Mouse (Mus musculus) limb, embryonic 14.5 days (tissue): Measurements from ENCODE around the gene C2. TPM values are rescaled to one million over a fixed set of nuclear protein-coding genes. Genes with fewer than 3 reads are reported as not detected.
"Not testable (repeated sequence)": the region's sequence is repeated elsewhere in the genome, so short reads cannot be mapped to it uniquely, and the experiment has no call there.

Experiments
- ATAC-seq: fragments of 200-750 bp; cut with Nextera tagmentation; 2 replicates; pipeline ENCODE4 v1.8.0; 2017; ENCODE audit warnings: low read depth, moderate number of reproducible peaks, moderate TSS enrichment; ENCODE audit not compliant: low FRiP score
- DNase-seq: peaks from one replicate; pipeline ENCODE4 v3.0.0-alpha.2; 2015; ENCODE audit warnings: low spot score
- H3K27ac ChIP-seq: fragments of 300-500 bp; sonication (generic); replicated peaks from 2 replicates; pipeline ENCODE4 v1.5.1; 2014; ENCODE audit warnings: low read depth, mild to moderate bottlenecking, low read length, moderate library complexity, mixed read lengths
- H3K27me3 ChIP-seq: fragments of 300-500 bp; sonication (generic); 2 replicates; pipeline ENCODE4 v1.6.1; 2014; ENCODE audit warnings: low read length, mixed read lengths; ENCODE audit not compliant: control insufficient read depth, insufficient read depth
- H3K36me3 ChIP-seq: fragments of 300-500 bp; sonication (generic); 2 replicates; pipeline ENCODE4 v1.6.1; 2014; ENCODE audit warnings: mild to moderate bottlenecking, low read length, moderate library complexity, mixed read lengths; ENCODE audit not compliant: control insufficient read depth, insufficient read depth
- H3K4me1 ChIP-seq: fragments of 300-500 bp; sonication (generic); 2 replicates; pipeline ENCODE4 v1.6.1; 2014; ENCODE audit warnings: antibody characterized with exemption, low read length, mixed read lengths; ENCODE audit not compliant: control insufficient read depth, insufficient read depth
- H3K4me2 ChIP-seq: fragments of 300-500 bp; sonication (generic); replicated peaks from 2 replicates; pipeline ENCODE4 v1.6.1; 2014; ENCODE audit warnings: low read depth, mild to moderate bottlenecking, low read length, moderate library complexity; ENCODE audit not compliant: severe bottlenecking
- H3K4me3 ChIP-seq: fragments of 300-500 bp; sonication (generic); replicated peaks from 2 replicates; pipeline ENCODE4 v1.5.1; 2014; ENCODE audit warnings: low read length
- H3K9ac ChIP-seq: fragments of 300-500 bp; sonication (generic); 2 replicates; pipeline ENCODE4 v1.6.1; 2014; ENCODE audit warnings: mild to moderate bottlenecking, low read depth, low read length, moderate library complexity; ENCODE audit not compliant: severe bottlenecking
- H3K9me3 ChIP-seq: fragments of 300-500 bp; sonication (generic); 2 replicates; pipeline ENCODE4 v1.6.1; 2016; ENCODE audit warnings: low read length; ENCODE audit not compliant: control insufficient read depth
- POLR2A ChIP-seq: fragments of 200-500 bp; IDR thresholded peaks from 2 replicates; pipeline ENCODE4 v1.8.0; 2012; ENCODE audit warnings: inconsistent platforms, mild to moderate bottlenecking, moderate library complexity, borderline replicate concordance; ENCODE audit not compliant: insufficient read depth, insufficient read length; ENCODE audit errors: extremely low read depth
- WGBS: fragments of 180-500 bp; shearing (Covaris S2); extraction: QIAGEN DNeasy Blood & Tissue Kit; methylation state at CpG from one replicate; pipeline ENCODE4 v1.1.7; 2014; 5-methylcytosine and 5-hydroxymethylcytosine counted together
- polyA plus RNA-seq, 2 experiments: library from polyadenylated mRNA; depleted of rRNA in 1 of 2; stranded (reverse) in 1 of 2; unstranded in 1 of 2; fragments of >200 nt; fragmentation: Nextera tagmentation in 1 of 2; extraction: Ambion mirVana in 1 of 2; gene quantifications; 2 replicates each; pipeline versions ENCODE4 v1.2.1 to v1.2.3; 2012 to 2014

The C2 gene
- polyA plus RNA-seq, 2 experiments: 4.7 to 4.9 TPM

GRCm38 (mm10) chr17:34838785-34839184 is 59.3 kb downstream of the C2 start:
- H3K4me3 ChIP-seq: no peak overlapping the region
- no peaks in the 10 kb centered on the region for H3K27me3 ChIP-seq
- ATAC-seq: no peak
- H3K27ac ChIP-seq: no peak overlapping the region
- TF ChIP-seq POLR2A: no peak
- WGBS: 95% methylated on average over 7 of the region's 7 CpGs
- H3K36me3 ChIP-seq: peaks cover 56% of the 10 kb centered on the region
- no peak for DNase-seq
- H3K4me2 ChIP-seq: no peak overlapping the region
- no peak overlapping the region for H3K9ac ChIP-seq
- H3K9me3 ChIP-seq: no peaks in the 10 kb centered on the region
- peaks cover 14% of the 10 kb centered on the region for H3K4me1 ChIP-seq

- ATAC-seq: no peak
- Histone ChIP-seq H3K27ac (peak overlapping the region; percentile 74), H3K9ac (peak overlapping the region; percentile 69), H3K4me2 (peak overlapping the region; percentile 95), H3K4me1 (peaks cover 14% of the 10 kb centered on the region), H3K27me3 (no peaks in the 10 kb centered on the region), H3K36me3 (peaks cover 46% of the 10 kb centered on the region), H3K9me3 (no peaks in the 10 kb centered on the region), H3K4me3 (peak overlapping the region; percentile 83)
- no peak for TF ChIP-seq POLR2A
- DNase-seq: no peak
- WGBS: 36% methylated on average over 42 of the region's 43 CpGs
These were observed 60.4 kb downstream of the C2 start for GRCm38 (mm10) chr17:34837464-34838324.

GRCm38 (mm10) chr17:34836856-34837221 is 61.2 kb downstream of the C2 start, which contains the start of the genes Stk19 and Dxo:
TSS of gene Stk19 (minus strand) at chr17:34836945.
TSS of gene Dxo (plus strand) at chr17:34837019.
- DNase-seq (peak; percentile 98), ATAC-seq (peak; percentile 93)
- H3K9ac ChIP-seq: peak within 1 kb of the TSS; percentile 69
- H3K4me1 ChIP-seq: peaks cover 14% of the 10 kb centered on the region
- H3K9me3 ChIP-seq: no peaks in the 10 kb centered on the region
- H3K27me3 ChIP-seq: no peaks in the 10 kb centered on the region
- peak within 1 kb of the TSS; percentile 74 for H3K27ac ChIP-seq
- TF ChIP-seq POLR2A: 0 out of 2 replicates have a peak, but pooled peaks have one; percentile 81
- peak within 1 kb of the TSS; percentile 95 for H3K4me2 ChIP-seq
- H3K36me3 ChIP-seq: peaks cover 37% of the 10 kb centered on the region
- WGBS: under 1% methylated on average over 40 of the region's 40 CpGs
- peak within 1 kb of the TSS; percentile 83 for H3K4me3 ChIP-seq

GRCm38 (mm10) chr17:34836155-34836855 is 61.8 kb downstream of the C2 start:
- no peak for TF ChIP-seq POLR2A
- Histone ChIP-seq H3K36me3 (peaks cover 33% of the 10 kb centered on the region), H3K4me2 (peak overlapping the region; percentile 93), H3K27ac (peak overlapping the region; percentile 3; the same call in 1 of the 2 replicates), H3K9ac (peak overlapping the region; percentile 69), H3K4me3 (peak overlapping the region; percentile 83), H3K27me3 (no peaks in the 10 kb centered on the region), H3K4me1 (peaks cover 14% of the 10 kb centered on the region), H3K9me3 (no peaks in the 10 kb centered on the region)
- ATAC-seq (peak; percentile 72), DNase-seq (no peak)
- WGBS: 6% methylated on average over 42 of the region's 48 CpGs

- H3K4me1 ChIP-seq, H3K9me3 ChIP-seq, DNase-seq, H3K27me3 ChIP-seq, ATAC-seq, H3K4me3 ChIP-seq, H3K27ac ChIP-seq, H3K9ac ChIP-seq, H3K4me2 ChIP-seq: not testable (repeated sequence)
- WGBS: 88% methylated on average over 1 of the region's 1 CpGs
- H3K36me3 ChIP-seq: peaks cover 37% of the 10 kb centered on the region
These were observed 67.3 kb downstream of the C2 start for GRCm38 (mm10) chr17:34830776-34831175.
